Mouse (Mus musculus) urinary bladder, postnatal 25 days (tissue): ENCODE measurements around the gene Cdc27.

Source experiments
- DNase-seq: peaks from one replicate; pipeline ENCODE4 v3.0.0; 2022; ENCODE audit warnings: low spot score

The Cdc27 gene

DNA sequence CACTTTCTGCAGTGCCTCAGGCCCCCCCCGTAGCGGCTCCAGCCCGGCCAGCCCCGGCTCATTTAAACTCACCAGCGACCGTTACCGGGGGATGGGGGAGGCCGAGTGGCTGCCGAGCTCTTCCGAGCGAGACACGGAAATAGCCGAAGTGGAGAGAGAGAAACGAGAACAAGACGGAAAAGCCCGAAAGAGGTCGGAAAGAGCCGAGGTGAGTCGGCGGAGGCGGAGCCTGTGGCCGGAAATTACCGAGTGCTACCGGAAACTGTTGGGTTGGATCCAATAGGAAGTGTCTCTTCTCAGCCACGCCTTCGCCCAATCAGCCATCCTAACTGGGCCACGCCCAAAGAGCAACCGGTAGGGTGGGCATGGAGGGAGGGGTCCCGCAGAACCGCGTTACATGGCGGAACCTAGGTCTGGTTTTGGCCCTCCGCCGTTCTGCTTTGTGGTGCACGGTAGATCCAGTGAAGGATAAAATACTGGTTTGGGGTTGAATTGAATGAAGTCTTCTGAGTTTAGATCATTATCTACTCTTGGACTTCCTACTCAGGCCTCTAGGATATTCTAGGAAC is at the start of gene Cdc27, which contains the start of gene Myl4:
Gene Cdc27, minus strand, starts transcription at position 215 of the 569 bp plus-strand sequence.
Gene Myl4, plus strand, starts transcription at position 258 of the 569 bp plus-strand sequence.
- DNase-seq = peak; percentile 99

DNA sequence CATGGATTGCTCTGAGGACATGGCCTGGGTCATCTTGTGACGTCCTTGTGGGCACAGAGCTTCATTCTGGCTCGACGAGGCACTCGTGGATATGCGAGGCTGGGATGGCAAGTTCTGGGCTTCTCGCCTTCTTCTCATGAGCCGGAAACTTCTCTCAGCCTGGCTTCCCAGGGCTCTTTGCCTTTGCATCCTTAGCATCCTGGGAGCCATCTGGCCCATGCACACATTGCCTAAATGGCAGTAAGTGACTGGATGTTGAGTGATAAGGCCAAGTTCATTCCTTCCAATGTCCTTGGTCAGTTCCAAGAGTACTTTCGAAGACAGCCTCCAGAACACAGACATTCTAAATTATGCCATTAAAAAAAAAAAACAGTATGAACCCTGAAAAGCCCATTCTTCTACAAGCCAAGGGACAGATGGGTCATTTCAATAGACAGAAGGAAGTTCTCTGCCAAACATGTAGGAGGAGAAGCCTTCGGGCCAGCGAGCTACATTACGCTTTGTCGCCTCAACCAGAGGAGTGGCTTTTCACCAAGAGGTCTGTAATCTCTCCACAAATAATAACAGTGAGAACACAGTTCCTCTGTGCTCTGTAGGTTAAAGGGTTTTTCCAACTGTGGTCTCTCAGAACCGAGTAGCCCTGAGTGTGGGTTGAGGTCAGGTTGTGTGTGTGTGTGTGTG is 49.0 kb upstream of the Cdc27 start:
- no peak for DNase-seq

DNA sequence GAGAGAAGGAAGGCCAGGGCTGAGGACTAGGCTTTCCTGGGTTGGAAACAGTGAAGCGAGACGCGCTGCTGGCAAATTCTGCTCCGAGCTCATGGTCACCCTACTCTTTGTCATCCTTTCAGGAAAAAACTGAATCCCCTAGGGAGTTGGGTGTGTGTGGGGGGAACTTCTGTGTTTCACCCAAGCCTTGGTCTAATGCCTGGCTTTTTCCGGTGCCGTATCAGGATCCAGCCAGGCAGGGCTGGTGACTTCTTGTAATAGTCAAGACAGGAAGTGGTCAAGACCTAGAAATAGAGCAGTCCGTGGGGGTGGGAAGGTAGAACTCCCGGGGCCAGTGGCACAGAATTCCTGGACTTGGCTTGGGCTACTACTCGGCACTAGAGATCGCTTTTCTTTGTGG is 45.9 kb upstream of the Cdc27 start:
- DNase-seq = no peak

DNA sequence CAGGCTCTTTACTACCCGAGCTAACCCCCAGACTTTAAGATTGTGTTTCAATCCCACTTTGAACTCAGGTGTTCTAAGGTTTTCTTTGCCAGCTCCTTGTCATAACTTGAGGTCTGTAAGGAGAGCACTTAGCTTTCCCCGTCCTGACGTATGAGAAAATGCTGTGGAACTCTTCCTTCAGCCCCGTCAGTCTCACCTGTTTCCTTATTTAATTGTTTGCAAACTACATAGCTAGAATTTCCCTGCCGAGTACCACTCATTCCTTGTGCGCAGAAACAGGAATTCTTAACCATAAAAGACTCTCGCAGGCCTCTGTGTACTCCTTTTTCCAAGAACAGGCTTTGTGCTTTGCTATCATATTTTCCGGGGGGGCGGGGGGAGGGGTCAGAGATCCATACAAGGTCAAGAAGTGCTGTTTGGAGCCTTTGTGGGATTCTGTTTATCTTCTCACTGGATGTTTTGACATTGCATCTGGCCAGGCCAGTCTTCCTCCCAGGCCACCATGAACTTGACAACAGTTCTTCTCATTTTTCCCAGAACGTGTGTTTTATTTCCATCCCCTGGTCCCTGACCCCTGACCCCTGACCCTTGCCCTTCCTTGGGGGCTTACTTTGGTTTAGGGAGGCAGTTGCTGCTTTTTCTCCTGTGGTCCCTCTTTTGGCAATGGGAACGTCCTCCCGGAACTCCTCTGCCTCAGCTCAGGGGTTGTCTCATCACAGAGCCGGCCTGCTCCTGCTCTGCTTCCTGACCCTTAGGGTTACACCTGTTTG is 41.8 kb upstream of the Cdc27 start:
- DNase-seq = no peak

DNA sequence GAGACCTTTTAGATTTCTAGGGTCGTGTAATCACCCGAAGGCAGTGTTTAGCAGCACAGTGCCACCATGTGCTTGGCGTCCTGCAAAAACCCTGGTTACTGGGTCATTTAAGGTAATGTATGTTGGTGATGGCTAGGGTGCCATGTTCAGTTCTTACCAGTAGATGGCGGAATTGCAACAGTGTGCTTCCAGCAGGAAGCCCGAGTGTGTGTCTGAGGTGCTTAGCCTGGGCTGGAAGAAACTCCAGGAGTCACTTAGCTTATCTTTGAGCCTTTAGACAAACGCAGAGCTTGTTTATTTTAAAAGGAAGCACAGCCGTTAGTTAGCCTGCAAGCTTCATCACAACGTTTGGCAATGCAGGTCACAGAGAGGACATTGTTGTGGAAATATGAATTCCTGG is 39.7 kb upstream of the Cdc27 start:
- DNase-seq = peak; percentile 53

DNA sequence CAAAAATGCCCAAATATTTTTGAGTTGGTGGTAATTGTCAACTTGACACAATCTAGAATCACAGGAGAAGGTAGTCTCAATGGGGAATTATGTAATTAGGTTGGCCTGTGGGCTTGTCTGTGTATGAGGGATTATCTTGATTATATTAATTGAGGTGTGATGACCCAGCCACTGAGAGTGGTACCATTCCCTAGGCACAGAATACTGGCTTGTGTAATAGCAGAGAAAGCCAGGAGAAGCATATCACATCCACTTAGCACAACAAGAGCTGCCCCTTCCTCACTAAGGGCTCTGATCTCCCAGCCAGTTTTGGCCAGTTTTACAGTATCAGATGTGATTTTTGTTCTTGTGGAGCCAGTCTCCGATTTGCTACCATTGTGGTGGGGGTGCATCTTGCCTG is 39.1 kb upstream of the Cdc27 start:
- no peak for DNase-seq

DNA sequence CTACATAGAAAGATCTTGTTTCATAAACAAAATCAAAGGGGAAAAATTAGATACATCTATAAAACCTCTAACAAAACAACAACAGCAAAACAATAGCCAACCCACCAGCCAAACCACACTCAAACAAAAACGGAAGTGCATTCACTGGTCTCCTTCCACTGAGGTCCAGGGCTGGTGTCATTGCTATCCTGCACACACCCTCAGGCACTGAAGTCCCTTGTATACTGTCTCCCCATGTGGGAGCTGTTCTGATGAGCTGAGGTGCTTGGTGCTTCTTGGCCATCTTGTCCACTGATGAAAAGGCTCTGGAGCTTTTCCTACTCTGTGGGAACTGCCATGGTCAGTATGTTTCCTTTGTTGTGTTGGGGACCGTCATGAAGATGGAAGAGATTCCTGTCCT is 38.1 kb upstream of the Cdc27 start:
- no peak for DNase-seq

DNA sequence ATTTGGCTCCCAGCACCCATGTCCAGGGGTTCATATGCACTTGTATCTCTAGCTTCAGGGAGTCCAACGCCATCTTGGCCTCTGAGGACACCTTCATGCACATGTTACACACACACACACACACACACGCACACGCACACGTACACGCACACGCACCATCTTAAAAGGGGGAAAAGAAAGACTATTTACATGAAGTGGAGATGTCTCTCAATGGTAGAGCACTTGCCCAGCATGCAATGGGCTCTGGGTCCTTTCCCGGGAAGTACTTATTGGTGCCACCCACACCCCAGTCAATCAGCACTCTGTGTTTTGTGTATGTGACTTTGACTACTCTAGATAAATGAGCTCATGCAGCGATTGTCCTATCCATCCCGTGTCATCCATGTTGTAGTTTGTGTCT is 37.5 kb upstream of the Cdc27 start:
- no peak for DNase-seq

DNA sequence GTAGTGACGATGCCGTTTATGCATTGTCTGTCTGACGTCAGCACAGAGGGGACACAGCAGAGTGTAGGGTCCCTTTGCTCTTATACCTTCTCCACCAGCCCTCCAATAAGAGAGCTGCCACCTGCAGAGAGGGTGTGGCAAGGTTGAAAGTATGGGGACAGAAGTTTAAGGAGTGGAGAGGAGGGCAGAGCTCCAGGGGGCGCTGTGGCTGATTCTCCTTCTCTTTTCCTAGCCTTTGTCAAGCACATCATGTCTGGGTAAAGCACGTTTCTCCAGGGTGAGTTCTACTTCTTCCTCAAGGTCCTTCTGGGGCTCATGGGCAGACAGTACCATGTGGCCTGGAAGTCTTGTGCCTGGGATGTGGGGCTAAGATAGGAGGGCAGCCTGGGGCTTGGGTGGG is 35.1 kb upstream of the Cdc27 start:
- no peak for DNase-seq

DNA sequence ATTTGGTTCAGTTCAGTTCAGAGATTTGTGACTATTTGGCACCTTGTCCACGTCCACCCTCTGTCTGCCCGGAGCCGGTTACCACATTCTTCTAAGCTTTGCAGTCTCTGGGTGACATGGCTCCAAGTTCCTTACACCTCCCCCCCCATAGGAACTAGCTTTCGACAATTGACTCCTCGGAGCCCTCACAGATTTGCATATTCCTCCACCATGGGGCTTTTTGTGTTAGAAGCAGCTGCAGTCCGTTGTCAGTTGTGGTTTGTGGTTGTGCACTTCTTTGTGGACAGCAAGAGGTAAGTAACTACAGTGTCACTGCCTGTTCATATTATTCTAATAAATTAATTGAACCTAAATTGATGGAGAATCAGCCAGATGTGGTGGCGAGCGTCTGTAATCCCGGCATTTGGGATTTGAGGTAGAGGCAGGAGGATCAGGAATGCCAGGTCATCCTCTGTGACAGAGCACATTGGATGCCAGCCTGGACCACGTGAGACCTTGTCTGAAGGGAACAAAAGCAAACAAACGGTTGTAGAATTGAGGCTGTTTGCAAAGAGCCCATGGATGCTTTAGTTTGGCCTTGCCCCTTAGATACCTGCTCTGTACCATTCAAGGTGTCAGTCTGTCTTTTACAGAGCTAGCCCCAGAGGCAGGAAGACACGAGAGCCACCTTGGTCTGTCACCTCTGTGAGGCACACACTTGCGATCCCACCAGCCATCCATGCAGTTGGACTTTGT is 32.4 kb upstream of the Cdc27 start:
- no peak for DNase-seq

DNA sequence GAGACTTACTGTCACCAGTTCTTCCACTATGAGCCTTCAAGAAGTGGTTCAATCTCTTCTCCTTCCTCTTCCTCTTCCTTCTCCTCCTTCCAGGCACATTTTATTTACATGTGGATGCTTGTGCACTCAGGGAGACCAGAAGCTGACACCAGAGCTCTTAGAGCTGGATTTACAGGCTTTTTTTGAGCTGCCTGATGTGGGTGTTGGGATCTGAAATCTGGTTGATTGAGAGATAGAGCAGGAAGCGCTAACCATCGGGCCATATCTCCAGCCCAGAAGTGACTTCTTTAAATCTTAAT is 31.8 kb upstream of the Cdc27 start:
- no peak for DNase-seq

DNA sequence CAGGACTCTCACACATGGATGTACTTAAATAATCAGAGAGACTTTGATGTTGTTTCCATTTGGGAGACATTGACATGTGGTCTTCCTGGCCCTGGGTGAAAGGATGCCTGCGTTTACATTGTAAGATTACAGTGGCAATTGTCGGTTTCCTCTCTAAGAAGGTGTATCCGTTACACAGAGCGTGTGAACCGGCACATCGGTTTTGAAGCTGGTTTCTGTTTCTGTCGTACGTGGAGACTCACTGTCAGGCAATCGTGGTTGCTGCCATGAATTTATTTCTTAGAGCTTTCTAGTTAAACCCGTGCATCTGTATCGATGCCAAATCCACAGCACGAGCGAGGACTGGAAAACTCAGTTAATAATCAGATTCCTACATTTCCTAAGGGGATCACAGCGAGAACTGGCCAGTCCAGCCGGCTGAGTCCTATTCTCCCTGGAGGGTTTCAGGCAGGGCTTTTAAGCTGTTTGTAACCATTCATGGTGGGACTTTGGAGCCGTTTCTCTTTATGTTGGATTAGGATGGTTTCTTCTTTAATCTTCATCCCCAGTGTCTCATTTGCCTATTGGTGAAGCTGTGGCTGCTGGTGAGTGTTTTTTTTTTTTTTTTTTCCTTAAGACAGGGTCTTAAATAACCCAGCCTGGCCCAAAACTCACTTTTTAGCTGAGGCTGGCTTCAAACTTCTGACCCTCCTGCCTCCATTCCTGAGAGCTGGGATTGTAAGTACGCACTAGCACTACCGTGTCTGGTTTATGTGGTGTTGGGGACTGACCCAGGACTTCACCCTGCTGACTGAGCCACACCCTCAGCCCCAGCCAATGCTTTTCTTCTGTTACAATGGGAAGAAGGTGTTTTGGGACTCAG is 31.3 kb upstream of the Cdc27 start:
- no peak for DNase-seq

DNA sequence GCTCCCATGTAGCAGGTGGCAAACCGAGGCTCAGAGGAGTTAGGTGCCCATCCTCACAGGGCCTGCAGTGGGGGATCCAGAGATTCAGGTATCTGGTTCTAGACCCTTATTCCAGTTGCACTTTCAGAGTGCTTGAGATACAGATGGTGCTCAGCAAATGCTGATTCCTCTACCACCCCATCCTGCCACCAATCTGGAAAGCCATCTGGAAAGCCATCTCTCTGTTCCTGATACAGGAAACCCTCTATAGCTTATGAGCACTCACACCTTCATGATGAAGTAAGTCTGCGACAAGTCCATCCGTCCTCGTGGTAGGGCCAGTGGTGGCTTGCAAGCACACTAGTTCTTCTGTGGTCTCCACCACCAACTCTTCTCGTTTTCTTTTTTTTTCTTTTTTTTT is 30.2 kb upstream of the Cdc27 start:
- no peak for DNase-seq

DNA sequence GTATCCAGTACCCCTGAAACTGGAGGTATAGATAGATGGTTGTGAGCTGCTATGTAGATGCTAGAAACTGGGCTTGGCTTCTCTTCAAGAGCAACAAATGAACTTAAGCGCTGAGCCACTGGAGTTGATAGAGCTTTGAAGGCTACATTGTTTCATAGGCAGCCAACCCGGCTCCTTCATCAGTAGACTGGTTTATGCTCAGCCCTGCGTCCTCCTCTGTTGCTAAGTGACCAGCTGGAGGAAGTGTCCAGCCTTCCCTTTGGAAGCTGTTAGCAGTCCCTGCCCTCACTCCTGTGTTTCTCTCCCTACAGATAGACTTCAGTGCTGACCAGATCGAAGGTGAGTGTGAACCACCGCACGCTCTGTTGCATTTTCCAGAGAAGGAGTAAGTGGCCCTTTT is 29.7 kb upstream of the Cdc27 start:
- no peak for DNase-seq

DNA sequence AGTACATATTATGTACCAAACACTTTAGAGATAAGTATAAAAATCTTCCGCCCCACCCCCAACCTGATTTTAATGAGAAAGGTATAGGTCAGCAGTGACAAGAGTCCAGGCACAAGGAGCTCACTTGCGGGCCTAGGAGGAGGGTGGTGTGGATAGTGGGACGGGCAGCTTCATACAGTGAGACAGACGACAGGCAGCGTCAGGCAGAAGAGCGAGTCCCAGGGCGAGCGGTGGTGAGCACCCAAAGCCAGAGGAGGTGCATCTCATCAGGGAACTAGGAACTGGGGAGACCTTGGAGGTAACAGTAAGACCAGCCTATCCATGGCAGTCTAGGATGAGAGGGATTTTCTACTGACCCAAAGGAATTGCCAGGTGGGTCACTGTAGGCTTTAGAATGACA is 29.2 kb upstream of the Cdc27 start:
- DNase-seq = no peak

DNA sequence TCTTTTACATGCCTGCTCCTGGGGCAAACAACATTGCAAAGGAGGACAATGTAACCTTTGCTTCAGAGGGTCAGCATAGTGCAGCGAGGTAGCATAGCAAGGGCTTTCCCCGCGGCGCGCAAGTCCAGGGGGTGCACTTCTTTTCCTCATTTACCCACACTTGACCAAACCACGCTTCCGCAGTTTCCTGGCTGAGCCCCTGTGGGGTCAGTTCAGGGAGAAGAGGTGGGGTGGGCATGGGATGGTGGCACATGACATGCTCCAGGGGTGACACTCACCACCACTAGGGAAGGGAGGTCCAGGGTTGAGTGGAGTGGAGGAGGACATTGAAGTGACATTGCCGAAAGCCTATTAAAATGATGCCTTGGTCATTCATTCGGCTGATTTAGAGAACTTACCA is 28.7 kb upstream of the Cdc27 start:
- no peak for DNase-seq

DNA sequence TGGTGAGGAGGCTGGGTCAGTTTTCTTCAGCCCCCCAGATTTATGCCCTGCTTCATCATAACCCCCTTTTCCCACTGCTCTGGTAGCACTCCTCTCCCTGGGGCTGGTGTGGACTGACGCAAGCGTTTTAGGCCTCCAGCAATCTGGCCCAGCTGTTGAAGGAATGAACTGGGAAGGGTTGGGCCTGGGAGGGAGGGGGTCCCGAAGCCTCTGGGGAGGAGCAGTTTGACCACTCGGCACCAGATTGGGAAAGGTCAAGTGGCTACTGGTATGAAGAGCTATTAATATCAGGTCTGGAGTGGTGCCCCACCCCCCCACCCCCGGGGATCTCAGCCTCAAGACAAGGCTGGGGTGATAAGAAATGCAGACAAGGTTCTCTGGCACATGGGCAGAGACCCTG is 27.7 kb upstream of the Cdc27 start:
- DNase-seq = no peak

DNA sequence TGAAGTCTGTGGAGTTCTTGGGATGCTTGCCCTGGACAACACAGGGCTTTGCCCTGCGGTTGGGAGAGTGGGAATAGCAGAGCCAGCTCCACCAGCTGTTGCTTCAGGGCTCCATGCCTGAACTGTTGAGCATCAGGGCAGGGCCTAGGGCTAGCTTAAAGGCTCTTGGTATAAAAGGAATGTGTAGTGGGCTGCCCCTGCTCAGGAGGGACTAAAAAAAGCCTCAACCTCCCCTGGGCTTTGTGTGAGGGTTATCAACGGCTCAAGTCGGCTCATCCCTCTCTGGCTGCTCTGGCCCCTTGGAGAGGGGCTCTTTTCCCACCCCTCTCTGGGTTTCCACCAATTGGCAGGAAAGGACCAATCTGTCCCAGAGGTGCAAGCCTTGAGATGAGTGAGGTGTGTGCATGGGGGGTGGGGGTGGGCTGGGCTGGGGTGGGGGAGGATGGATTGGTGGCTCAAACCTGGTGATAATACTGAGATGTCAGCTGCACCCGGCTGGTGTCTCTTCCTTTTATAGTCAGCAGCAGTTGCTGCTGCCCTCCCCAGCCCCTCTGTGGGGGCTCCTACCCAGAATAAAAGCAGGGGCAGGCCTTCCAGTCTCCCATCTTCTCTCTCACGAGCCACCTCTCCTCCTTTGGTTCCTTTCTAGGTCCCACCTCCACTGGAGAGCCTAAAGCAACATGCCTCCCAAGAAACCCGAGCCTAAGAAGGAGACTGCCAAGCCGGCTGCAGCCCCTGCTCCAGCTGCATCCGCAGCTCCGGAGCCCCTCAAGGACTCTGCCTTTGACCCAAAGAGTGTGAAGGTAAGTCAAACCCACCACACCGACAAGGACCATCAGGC is 26.6 kb upstream of the Cdc27 start:
- DNase-seq = no peak

DNA sequence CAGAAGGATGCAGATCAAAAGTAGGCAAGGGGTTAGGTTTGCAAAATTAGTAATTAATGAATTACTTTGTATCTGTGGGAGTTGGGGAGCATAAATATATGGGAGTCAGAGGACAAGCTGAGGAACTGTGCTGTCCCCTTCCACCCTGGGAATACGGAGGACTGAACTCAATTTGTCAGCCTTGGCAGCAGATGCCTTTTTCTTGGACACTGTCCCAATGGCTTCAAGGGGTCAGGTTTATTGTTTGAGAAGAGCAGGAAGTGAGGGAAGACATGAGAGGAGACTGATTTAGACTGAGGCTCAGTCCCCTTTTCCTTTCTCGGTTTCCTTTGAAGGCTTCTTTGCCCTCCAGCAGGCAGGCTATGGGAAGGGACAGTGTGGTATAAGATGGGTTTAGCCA is 22.1 kb upstream of the Cdc27 start:
- no peak for DNase-seq

DNA sequence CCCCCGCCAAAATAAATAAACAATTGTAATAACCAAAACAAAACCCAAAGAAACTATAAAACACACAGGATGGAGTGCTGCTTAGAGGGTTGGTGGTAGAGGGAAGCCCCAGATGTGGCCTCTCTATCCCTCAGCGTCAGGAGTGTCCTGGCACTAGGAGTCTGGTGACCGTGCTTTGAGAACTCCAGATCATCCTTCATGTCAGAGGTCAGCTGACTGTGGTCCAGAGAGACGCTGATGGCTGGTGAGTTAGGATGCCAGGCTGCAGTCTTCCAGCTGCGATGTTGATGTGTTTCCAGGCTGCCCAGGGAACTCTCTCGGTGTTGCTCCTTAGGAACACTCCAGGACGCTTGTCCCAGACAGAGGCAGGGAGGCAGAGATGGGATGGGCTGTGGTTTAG is 21.7 kb upstream of the Cdc27 start:
- no peak for DNase-seq

DNA sequence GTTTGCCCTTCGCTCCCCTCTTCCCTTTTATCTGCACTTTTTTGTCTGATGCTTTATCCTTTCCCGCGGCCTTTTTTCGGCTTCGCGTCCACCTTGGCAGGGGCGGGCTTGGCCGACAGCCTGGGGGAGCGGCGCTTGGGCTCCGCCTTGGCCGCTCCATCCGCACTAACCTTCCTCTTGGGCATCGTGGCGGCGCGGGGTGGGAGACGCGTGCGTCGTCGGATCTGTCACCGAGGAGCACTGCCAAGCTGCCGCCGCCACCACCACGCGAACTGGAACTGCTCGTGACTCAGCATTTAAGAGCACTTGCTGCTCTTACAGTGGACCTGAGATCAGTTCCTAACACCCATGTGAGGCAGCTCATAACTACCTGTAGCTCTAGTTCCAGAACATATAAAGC is 21.0 kb upstream of the Cdc27 start:
- peak; percentile 7 for DNase-seq
